Mouse (Mus musculus) ES-Bruce4 (cell line): Measurements from ENCODE around the gene Map3k3. TPM values are rescaled to one million over a fixed set of nuclear protein-coding genes. Genes with fewer than 3 reads are reported as not detected.

Experiments
- H3K27ac ChIP-seq: 2 replicates; pipeline ENCODE4 v1.5.1; 2012; ENCODE audit warnings: low read length, inconsistent platforms; ENCODE audit not compliant: insufficient read depth
- H3K27me3 ChIP-seq: 2 replicates; pipeline ENCODE4 v1.6.1; 2012; ENCODE audit warnings: mild to moderate bottlenecking, low read length, inconsistent platforms; ENCODE audit not compliant: control insufficient read depth, poor library complexity, insufficient read depth, severe bottlenecking
- H3K36me3 ChIP-seq: 2 replicates; pipeline ENCODE4 v1.6.1; 2012; ENCODE audit warnings: inconsistent platforms, mild to moderate bottlenecking, low read length, moderate library complexity; ENCODE audit not compliant: control insufficient read depth, poor library complexity, insufficient read depth, severe bottlenecking
- H3K4me1 ChIP-seq: one replicate; pipeline ENCODE4 v1.8.1; 2011; ENCODE audit warnings: low read length; ENCODE audit not compliant: control insufficient read depth, insufficient read depth
- H3K4me3 ChIP-seq: 2 replicates; pipeline ENCODE4 v1.5.1; 2011; ENCODE audit warnings: low read depth, mild to moderate bottlenecking, low read length
- H3K9ac ChIP-seq: 2 replicates; pipeline ENCODE4 v1.6.1; 2012; ENCODE audit warnings: low read depth, mild to moderate bottlenecking, inconsistent platforms; ENCODE audit not compliant: poor library complexity, severe bottlenecking
- H3K9me3 ChIP-seq: replicated peaks from 2 replicates; pipeline ENCODE4 v1.6.1; 2012; ENCODE audit warnings: mild to moderate bottlenecking, low read length, inconsistent platforms; ENCODE audit not compliant: control insufficient read depth, poor library complexity, insufficient read depth, severe bottlenecking
- CTCF ChIP-seq: IDR thresholded peaks from one replicate; pipeline ENCODE4 v1.8.1; 2011; ENCODE audit warnings: low read depth, low read length
- EP300 ChIP-seq: IDR thresholded peaks from 2 replicates; pipeline ENCODE4 v1.6.1; 2011; ENCODE audit warnings: low read depth, low read length; ENCODE audit not compliant: insufficient read depth
- POLR2A ChIP-seq: IDR thresholded peaks from one replicate; pipeline ENCODE4 v1.8.1; 2011; ENCODE audit warnings: low read length; ENCODE audit not compliant: insufficient read depth
- polyA plus RNA-seq: library from polyadenylated mRNA; stranded (reverse); fragments of >200 nt; gene quantifications from 2 replicates; pipeline ENCODE4 v1.2.4, GENCODE M21; 2011; ENCODE audit warnings: low read depth; ENCODE audit not compliant: missing spikeins, insufficient read depth, insufficient read length

Map3k3 gene
- 44.6 and 46.1 TPM in 2 replicates for polyA plus RNA-seq

DNA sequence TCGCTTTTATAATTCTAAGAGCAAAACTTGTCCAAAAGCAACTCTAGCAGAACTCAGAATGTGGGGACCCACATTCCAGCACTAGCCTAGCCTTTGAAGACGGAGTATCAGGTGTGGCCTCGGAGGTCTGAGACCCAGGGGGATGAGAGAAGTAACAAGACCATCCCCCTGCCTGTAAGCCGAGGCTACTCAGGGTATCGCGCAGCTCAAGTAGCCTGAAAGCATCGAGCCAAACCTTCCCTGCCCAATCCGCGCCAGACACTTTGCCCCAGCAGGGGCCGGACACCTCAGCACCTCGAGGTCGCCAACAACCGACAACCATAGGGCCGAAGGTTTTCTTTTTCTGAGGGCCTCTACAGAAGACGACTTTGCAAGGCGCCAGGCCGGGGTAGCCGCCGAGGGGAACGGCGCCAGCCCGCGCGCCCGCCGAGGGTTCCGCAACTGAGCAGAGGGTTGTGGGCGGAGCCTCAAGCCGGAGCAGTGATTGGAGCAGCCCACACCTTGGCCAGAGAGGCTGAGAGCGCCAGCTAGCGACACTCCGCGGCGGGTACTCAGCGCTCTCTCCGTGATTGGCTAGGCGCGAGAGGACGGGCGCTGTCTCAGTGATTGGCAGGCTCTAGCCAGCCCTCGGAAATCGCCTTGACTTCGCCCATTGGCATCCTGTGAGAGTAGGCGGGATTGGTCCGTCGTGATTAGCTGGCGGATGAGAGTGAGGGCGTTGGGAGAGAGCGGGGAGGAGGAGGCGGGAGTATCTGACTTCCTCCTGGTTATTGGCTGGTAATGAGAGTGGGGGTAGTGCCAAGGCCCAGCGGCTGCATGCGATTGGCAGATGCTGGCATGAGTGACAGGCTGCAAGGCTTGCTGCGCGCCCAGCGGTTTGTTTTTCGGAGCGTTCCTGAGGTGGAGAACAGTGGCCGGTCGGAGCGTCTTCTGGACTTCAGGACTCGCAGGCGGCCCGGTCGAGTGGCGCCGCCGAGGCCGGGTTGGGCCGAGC, at the start of gene Map3k3:
TSS of gene Map3k3 (plus strand) at position 906 of the 994 bp plus-strand sequence.
- Histone ChIP-seq H3K27ac (peak within 1 kb of the TSS; percentile 23), H3K9me3 (no peaks in the 10 kb centered on the region), H3K4me1 (no peaks in the 10 kb centered on the region), H3K9ac (peak within 1 kb of the TSS; percentile 86), H3K4me3 (peak within 1 kb of the TSS; percentile 88), H3K36me3 (no peaks in the 10 kb centered on the region), H3K27me3 (no peaks in the 10 kb centered on the region)
- peak; percentile 91 for TF ChIP-seq POLR2A
- TF ChIP-seq EP300, result no peak
- TF ChIP-seq CTCF, result peak; percentile 80

DNA sequence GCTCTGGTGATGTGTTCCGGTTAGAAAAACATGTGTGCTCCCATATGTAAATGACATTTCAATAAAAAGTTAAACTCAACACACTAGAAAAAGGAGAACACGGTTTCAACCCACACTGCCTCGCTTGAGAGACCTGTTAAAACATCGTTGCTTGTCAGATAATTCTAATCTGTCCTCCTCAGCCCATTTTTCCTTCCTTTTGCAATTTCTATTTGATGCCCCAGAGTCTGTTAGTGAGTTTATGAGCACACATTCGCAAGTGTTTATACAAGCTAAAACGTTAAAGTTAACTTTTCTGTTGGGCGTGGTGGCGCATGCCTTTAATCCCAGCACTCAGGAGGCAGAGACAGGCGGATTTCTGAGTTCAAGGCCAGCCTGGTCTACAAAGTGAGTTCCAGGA, 49.4 kb upstream of the Map3k3 start:
- H3K4me3 ChIP-seq, result no peak overlapping the region
- H3K27ac ChIP-seq, result no peak overlapping the region
- no peaks in the 10 kb centered on the region for H3K27me3 ChIP-seq
- no peaks in the 10 kb centered on the region for H3K4me1 ChIP-seq
- no peak for TF ChIP-seq POLR2A
- no peak for TF ChIP-seq EP300
- TF ChIP-seq CTCF, result no peak
- H3K36me3 ChIP-seq, result no peaks in the 10 kb centered on the region
- no peak overlapping the region for H3K9ac ChIP-seq
- 0 out of 2 replicates have a peak, but pooled peaks cover 3% of the 10 kb centered on the region for H3K9me3 ChIP-seq

- H3K4me3 ChIP-seq, result peak within 1 kb of the TSS; percentile 95
- H3K27me3 ChIP-seq, result no peaks in the 10 kb centered on the region
- TF ChIP-seq EP300 (no peak), CTCF (no peak), POLR2A (no peak)
- H3K27ac ChIP-seq, result peak within 1 kb of the TSS; percentile 32
- no peaks in the 10 kb centered on the region for H3K4me1 ChIP-seq
- H3K9ac ChIP-seq, result peak within 1 kb of the TSS; percentile 89
- H3K36me3 ChIP-seq, result no peaks in the 10 kb centered on the region
- 0 out of 2 replicates have a peak, but pooled peaks cover 2% of the 10 kb centered on the region for H3K9me3 ChIP-seq
Measured at GRCm38 (mm10) chr11:106036548-106037417, 47.6 kb upstream of the Map3k3 start, which contains the start of gene Dcaf7. Dcaf7 (plus strand) TSS chr11:106036872.

DNA sequence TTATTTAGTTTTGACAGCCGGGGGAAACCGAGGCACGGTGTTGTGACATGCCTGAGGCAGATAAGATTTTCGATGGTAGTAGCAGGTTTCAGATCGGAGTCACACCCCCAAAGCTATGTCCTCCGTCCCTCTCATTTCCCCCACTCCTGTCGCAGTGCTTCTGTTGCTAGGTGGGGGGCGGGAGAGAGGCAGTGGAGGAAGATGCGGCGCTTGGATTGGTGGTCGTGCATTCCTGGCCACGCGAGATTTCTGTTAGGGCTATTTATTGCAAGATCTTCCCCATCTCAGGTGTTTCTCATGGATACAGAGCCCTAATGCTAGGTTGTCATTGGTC, 47.0 kb upstream of the Map3k3 start:
- no peak overlapping the region; the same call in 1 of the 2 replicates for H3K27ac ChIP-seq
- H3K27me3 ChIP-seq, result no peaks in the 10 kb centered on the region
- peak overlapping the region; percentile 89 for H3K9ac ChIP-seq
- peak overlapping the region; percentile 87 for H3K4me3 ChIP-seq
- TF ChIP-seq CTCF (no peak), POLR2A (no peak), EP300 (no peak)
- H3K9me3 ChIP-seq, result no peaks in the 10 kb centered on the region
- H3K36me3 ChIP-seq, result no peaks in the 10 kb centered on the region
- no peaks in the 10 kb centered on the region for H3K4me1 ChIP-seq

DNA sequence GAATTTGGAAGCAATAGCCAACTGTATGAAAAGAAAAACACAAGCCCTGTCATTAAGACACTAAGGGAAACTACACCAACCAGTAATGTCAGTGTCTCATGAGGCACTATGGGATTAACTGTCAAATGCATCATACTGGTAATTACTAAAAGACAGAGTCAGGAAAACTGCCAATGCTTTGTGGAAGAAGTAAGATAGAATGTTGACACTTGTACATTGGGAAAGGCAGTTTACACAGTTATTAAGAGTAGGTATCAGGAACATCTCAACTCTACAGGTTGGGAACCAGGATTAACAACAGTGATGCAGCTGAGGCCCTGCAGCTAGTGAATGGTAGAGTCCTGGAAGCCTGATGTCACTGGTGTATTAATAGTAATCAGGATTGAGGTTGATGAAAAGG, 40.1 kb upstream of the Map3k3 start:
- Histone ChIP-seq H3K4me1 (peaks cover 2% of the 10 kb centered on the region), H3K9ac (no peak overlapping the region), H3K9me3 (no peaks in the 10 kb centered on the region), H3K27ac (no peak overlapping the region), H3K4me3 (no peak overlapping the region), H3K27me3 (no peaks in the 10 kb centered on the region), H3K36me3 (peaks cover 5% of the 10 kb centered on the region)
- no peak for TF ChIP-seq EP300

GRCm38 (mm10) chr11:106045256-106045655, 39.2 kb upstream of the Map3k3 start:
- H3K4me3 ChIP-seq, result no peak overlapping the region
- no peak overlapping the region for H3K27ac ChIP-seq
- H3K9ac ChIP-seq, result no peak overlapping the region
- H3K27me3 ChIP-seq, result no peaks in the 10 kb centered on the region
- peaks cover 5% of the 10 kb centered on the region for H3K36me3 ChIP-seq
- H3K4me1 ChIP-seq, result peaks cover 2% of the 10 kb centered on the region
- H3K9me3 ChIP-seq, result no peaks in the 10 kb centered on the region
- no peak for TF ChIP-seq POLR2A
- no peak for TF ChIP-seq CTCF
- TF ChIP-seq EP300, result no peak
